Comparison of ENCODE assay signal across 8 mouse cellular contexts in the genomic region with DNA sequence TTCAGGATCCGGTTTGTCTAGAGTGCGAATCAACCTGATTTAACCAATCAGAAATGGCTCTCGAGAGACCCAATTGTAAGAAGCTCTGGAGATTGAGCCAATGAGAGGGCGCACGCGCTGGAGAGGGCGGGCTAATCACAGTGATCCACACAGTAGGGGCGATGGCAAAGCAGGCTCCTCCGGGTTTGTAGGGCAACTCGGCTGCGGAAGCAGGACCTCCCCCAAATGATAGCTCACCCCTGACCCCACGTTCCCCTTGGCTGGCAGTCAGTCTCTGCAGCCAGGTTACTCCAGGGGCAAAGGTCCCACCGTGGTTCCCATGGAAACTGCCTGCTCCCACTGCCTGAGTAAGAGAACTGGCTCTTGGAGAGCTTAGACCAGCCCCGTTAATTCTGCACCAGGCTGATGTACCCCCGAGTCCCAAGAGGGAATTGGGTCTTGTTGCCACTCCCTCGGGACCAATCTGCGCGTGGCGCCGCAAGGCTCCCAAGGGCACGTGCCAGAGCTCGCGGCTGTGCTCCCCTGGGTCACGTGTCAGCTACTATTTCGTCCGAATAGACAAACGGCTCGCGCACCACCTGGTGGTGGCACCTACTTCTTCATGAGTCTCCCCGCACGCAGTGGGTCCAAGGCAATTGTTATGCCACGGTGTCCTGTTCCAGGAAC. TPM values are rescaled to one million over a fixed set of nuclear protein-coding genes. Genes with fewer than 3 reads are reported as not detected.
DNase-seq lines count a peak whose midpoint lies in the region; ATAC-seq lines count a peak whose summit lies in the region.

No protein-coding gene starts in this region.

- peaks cover 26% of the 10 kb centered on the region for H3K4me1 ChIP-seq in limb, embryonic 13.5 days
- H3K4me1 ChIP-seq in midbrain, embryonic 15.5 days: peaks cover 23% of the 10 kb centered on the region

- peaks cover 27% of the 10 kb centered on the region for H3K36me3 ChIP-seq in limb, embryonic 13.5 days
- peaks cover 7% of the 10 kb centered on the region; the same call in 1 of the 2 replicates for H3K36me3 ChIP-seq in midbrain, embryonic 15.5 days (replicated peaks)

- ATAC-seq in limb, embryonic 13.5 days (ENCODE audit: low FRiP score, low read depth): no peak
- ATAC-seq in midbrain, embryonic 15.5 days (replicated peaks): peak; percentile 31

- H3K4me3 ChIP-seq in limb, embryonic 13.5 days: peak overlapping the region; percentile 8; the same call in 1 of the 2 replicates
- peak overlapping the region; percentile 24 for H3K4me3 ChIP-seq in midbrain, embryonic 15.5 days

- peaks cover 72% of the 10 kb centered on the region for H3K27me3 ChIP-seq in limb, embryonic 13.5 days
- no peaks in the 10 kb centered on the region for H3K27me3 ChIP-seq in midbrain, embryonic 15.5 days (replicated peaks)

- 2% methylated on average over 32 of the region's 32 CpGs for WGBS in limb, embryonic 13.5 days
- under 1% methylated on average over 32 of the region's 32 CpGs for WGBS in midbrain, embryonic 15.5 days

- no peak overlapping the region for H3K27ac ChIP-seq in limb, embryonic 13.5 days
- H3K27ac ChIP-seq in midbrain, embryonic 15.5 days: peak overlapping the region; percentile 42; the same call in 1 of the 2 replicates

- peak overlapping the region; percentile 35 for H3K4me2 ChIP-seq in limb, embryonic 13.5 days (replicated peaks)
- peak overlapping the region; percentile 61 for H3K4me2 ChIP-seq in midbrain, embryonic 15.5 days

- no peak overlapping the region for H3K9ac ChIP-seq in limb, embryonic 13.5 days
- no peak overlapping the region for H3K9ac ChIP-seq in midbrain, embryonic 15.5 days

- peaks cover 4% of the 10 kb centered on the region for H3K9me3 ChIP-seq in limb, embryonic 13.5 days
- no peaks in the 10 kb centered on the region for H3K9me3 ChIP-seq in midbrain, embryonic 15.5 days

- DNase-seq in ovary, adult 18-20 months (ENCODE audit: low spot score): peak; percentile 27
- no peak for DNase-seq in ovary, postnatal 10 days (ENCODE audit: low spot score)
- peak; percentile 85 for DNase-seq in embryo, embryonic 10.5 days (ENCODE audit: low spot score)
- peak; percentile 30 for DNase-seq in heart, adult 8-10 months (ENCODE audit: low spot score)
- DNase-seq in kidney, adult 9 months: peak; percentile 85
- peak; percentile 76 to 80 for DNase-seq in spleen, postnatal 36 days (ENCODE audit: low spot score in 2 of 2)

RNA-seq across cellular contexts. Expression of a gene that starts 2.7 kb away (rescaled TPM):
- total RNA-seq in heart, adult 8-10 months (2022): under 1 TPM; 0.08 to 0.25 (median 0.11) TPM
- polyA plus RNA-seq in limb, embryonic 13.5 days (2015; fragmentation: Nextera tagmentation; extraction: Ambion mirVana): 0.13 and 0.23 TPM in 2 replicates
- polyA plus RNA-seq in midbrain, embryonic 15.5 days (2015; fragmentation: Nextera tagmentation; extraction: Ambion mirVana): 110 and 113 TPM in 2 replicates

RNA-seq across cellular contexts. Expression of a gene that starts 16.5 kb away (rescaled TPM):
- total RNA-seq in heart, adult 8-10 months (2022): under 1 TPM in 1 of 4 experiments, not detected in 3; 0.66 TPM
- polyA plus RNA-seq in limb, embryonic 13.5 days (2015; fragmentation: Nextera tagmentation; extraction: Ambion mirVana): not detected in 2 replicates
- polyA plus RNA-seq in midbrain, embryonic 15.5 days (2015; fragmentation: Nextera tagmentation; extraction: Ambion mirVana): not detected in 2 replicates

RNA-seq across cellular contexts. Expression of a gene that starts 16.6 kb away (rescaled TPM):
- total RNA-seq in heart, adult 8-10 months (2022): 1 to 10 TPM; 3.0 to 5.0 (median 4.7) TPM
- 11.6 and 12.6 TPM in 2 replicates for polyA plus RNA-seq in limb, embryonic 13.5 days (2015; fragmentation: Nextera tagmentation; extraction: Ambion mirVana)
- polyA plus RNA-seq in midbrain, embryonic 15.5 days (2015; fragmentation: Nextera tagmentation; extraction: Ambion mirVana): 21.7 and 22.5 TPM in 2 replicates

RNA-seq across cellular contexts. Expression of a gene that starts 30.7 kb away (rescaled TPM):
- 100 to 1,000 TPM; 101 to 109 (median 106) TPM for total RNA-seq in heart, adult 8-10 months (2022)
- 34.9 and 36.8 TPM in 2 replicates for polyA plus RNA-seq in limb, embryonic 13.5 days (2015; fragmentation: Nextera tagmentation; extraction: Ambion mirVana)
- polyA plus RNA-seq in midbrain, embryonic 15.5 days (2015; fragmentation: Nextera tagmentation; extraction: Ambion mirVana): 58.8 and 59.4 TPM in 2 replicates

RNA-seq across cellular contexts. Expression of a gene that starts 44.5 kb away (rescaled TPM):
- 1 to 10 TPM; 3.4 to 8.7 (median 6.1) TPM for total RNA-seq in heart, adult 8-10 months (2022)
- 2.5 and 5.2 TPM in 2 replicates for polyA plus RNA-seq in limb, embryonic 13.5 days (2015; fragmentation: Nextera tagmentation; extraction: Ambion mirVana)
- 1.9 and 2.4 TPM in 2 replicates for polyA plus RNA-seq in midbrain, embryonic 15.5 days (2015; fragmentation: Nextera tagmentation; extraction: Ambion mirVana)

Comparison
In these comparisons a context has a peak if more than half of its experiments do, and no peak if none do; other contexts are left out.
1. RNA of a gene that starts 2.7 kb away (polyA plus RNA-seq): 110 to 113 TPM in midbrain, embryonic 15.5 days; 0.13 to 0.23 TPM in limb, embryonic 13.5 days; every median in the first group is over 10 times any median in the second.